Mouse (Mus musculus) embryonic facial prominence, embryonic 14.5 days (tissue): Measurements from ENCODE around the gene Cdk5rap1. TPM values are rescaled to one million over a fixed set of nuclear protein-coding genes. Genes with fewer than 3 reads are reported as not detected.

Experiments used
- ATAC-seq: fragments of 200-750 bp; cut with Nextera tagmentation; 2 replicates; pipeline ENCODE4 v1.8.0; 2017; ENCODE audit warnings: low read depth, moderate number of reproducible peaks, moderate TSS enrichment
- DNase-seq: peaks from one replicate; pipeline ENCODE4 v3.0.0-alpha.2; 2015; ENCODE audit warnings: low spot score
- H3K27ac ChIP-seq: fragments of 300-500 bp; sonication (generic); replicated peaks from 2 replicates; pipeline ENCODE4 v1.5.1; 2014; ENCODE audit warnings: low read depth, mild to moderate bottlenecking, low read length, moderate library complexity
- H3K27me3 ChIP-seq: fragments of 300-500 bp; sonication (generic); replicated peaks from 2 replicates; pipeline ENCODE4 v1.6.1; 2014; ENCODE audit warnings: low read length; ENCODE audit not compliant: control insufficient read depth, insufficient read depth
- H3K36me3 ChIP-seq: fragments of 300-500 bp; sonication (generic); 2 replicates; pipeline ENCODE4 v1.6.1; 2014; ENCODE audit warnings: low read length, mixed read lengths; ENCODE audit not compliant: control insufficient read depth, insufficient read depth
- H3K4me1 ChIP-seq: fragments of 300-500 bp; sonication (generic); 2 replicates; pipeline ENCODE4 v1.6.1; 2014; ENCODE audit warnings: antibody characterized with exemption, low read length; ENCODE audit not compliant: control insufficient read depth, insufficient read depth
- H3K4me2 ChIP-seq: fragments of 300-500 bp; sonication (generic); 2 replicates; pipeline ENCODE4 v1.6.1; 2014; ENCODE audit warnings: low read depth, mild to moderate bottlenecking, low read length, moderate library complexity, mixed read lengths
- H3K4me3 ChIP-seq: fragments of 300-500 bp; sonication (generic); 2 replicates; pipeline ENCODE4 v1.5.1; 2014; ENCODE audit warnings: low read depth, mild to moderate bottlenecking, low read length
- H3K9ac ChIP-seq: fragments of 300-500 bp; sonication (generic); 2 replicates; pipeline ENCODE4 v1.6.1; 2014; ENCODE audit warnings: low read depth, mild to moderate bottlenecking, low read length, moderate library complexity, mixed read lengths
- H3K9me3 ChIP-seq: fragments of 300-500 bp; sonication (generic); 2 replicates; pipeline ENCODE4 v1.6.1; 2016; ENCODE audit warnings: low read length; ENCODE audit not compliant: control insufficient read depth
- WGBS: fragments of 180-500 bp; shearing (Covaris S2); extraction: QIAGEN DNeasy Blood & Tissue Kit; methylation state at CpG from one replicate; pipeline ENCODE4 v1.1.7; 2014; 5-methylcytosine and 5-hydroxymethylcytosine counted together
- polyA plus RNA-seq: library from polyadenylated mRNA; unstranded; fragments of >200 nt; fragmentation: Nextera tagmentation; extraction: Ambion mirVana; gene quantifications from 2 replicates; pipeline ENCODE4 v1.2.1, GENCODE M21; 2014

Cdk5rap1 gene
- polyA plus RNA-seq, result 16.4 and 24.1 TPM in 2 replicates

GRCm38 (mm10) chr2:154372842-154373500 lies at the start of gene Cdk5rap1:
Gene Cdk5rap1 (minus strand): TSS chr2:154373010.
- ATAC-seq (peak; percentile 53; the same call in 1 of the 2 replicates), DNase-seq (no peak)
- no peaks in the 10 kb centered on the region for H3K27me3 ChIP-seq
- peak within 1 kb of the TSS; percentile 87 for H3K27ac ChIP-seq
- H3K4me3 ChIP-seq, result peak within 1 kb of the TSS; percentile 83
- H3K36me3 ChIP-seq, result peaks cover 18% of the 10 kb centered on the region; the same call in 1 of the 2 replicates
- H3K9ac ChIP-seq, result peak within 1 kb of the TSS; percentile 94
- 11% methylated on average over 9 of the region's 9 CpGs for WGBS
- no peaks in the 10 kb centered on the region for H3K9me3 ChIP-seq
- H3K4me1 ChIP-seq, result no peaks in the 10 kb centered on the region
- H3K4me2 ChIP-seq, result peak within 1 kb of the TSS; percentile 77

- 65% methylated on average over 5 of the region's 5 CpGs for WGBS
- Histone ChIP-seq H3K4me3 (no peak overlapping the region), H3K27me3 (no peaks in the 10 kb centered on the region), H3K9me3 (peaks cover 7% of the 10 kb centered on the region; the same call in 1 of the 2 replicates), H3K9ac (no peak overlapping the region), H3K4me1 (peaks cover 5% of the 10 kb centered on the region; the same call in 1 of the 2 replicates), H3K4me2 (no peak overlapping the region), H3K27ac (no peak overlapping the region), H3K36me3 (no peaks in the 10 kb centered on the region)
- DNase-seq, result no peak
- ATAC-seq, result no peak
Measured at GRCm38 (mm10) chr2:154422181-154422580, 49.4 kb upstream of the Cdk5rap1 start.

- peak; percentile 71 for ATAC-seq
- WGBS, result 25% methylated on average over 7 of the region's 7 CpGs
- H3K27ac ChIP-seq, result no peak overlapping the region; the same call in 1 of the 2 replicates
Measured at GRCm38 (mm10) chr2:154420942-154421731, 48.3 kb upstream of the Cdk5rap1 start.

GRCm38 (mm10) chr2:154419631-154420515 lies 47.1 kb upstream of the Cdk5rap1 start:
- DNase-seq (no peak), ATAC-seq (no peak)
- Histone ChIP-seq H3K4me3 (no peak overlapping the region), H3K9me3 (no peaks in the 10 kb centered on the region), H3K36me3 (no peaks in the 10 kb centered on the region), H3K27me3 (no peaks in the 10 kb centered on the region), H3K27ac (no peak overlapping the region), H3K9ac (no peak overlapping the region), H3K4me2 (no peak overlapping the region), H3K4me1 (no peaks in the 10 kb centered on the region)
- WGBS, result 61% methylated on average over 9 of the region's 9 CpGs

More at GRCm38 (mm10) chr2:154420942-154421731, 48.3 kb upstream of the Cdk5rap1 start:
- Histone ChIP-seq H3K4me3 (no peak overlapping the region), H3K4me1 (no peaks in the 10 kb centered on the region), H3K4me2 (no peak overlapping the region), H3K36me3 (no peaks in the 10 kb centered on the region), H3K9me3 (peaks cover 7% of the 10 kb centered on the region; the same call in 1 of the 2 replicates), H3K27me3 (no peaks in the 10 kb centered on the region), H3K9ac (no peak overlapping the region)
- peak; percentile 63 for DNase-seq

GRCm38 (mm10) chr2:154418001-154418400 lies 45.2 kb upstream of the Cdk5rap1 start:
- Histone ChIP-seq H3K4me3 (no peak overlapping the region), H3K36me3 (no peaks in the 10 kb centered on the region), H3K27ac (no peak overlapping the region), H3K27me3 (no peaks in the 10 kb centered on the region), H3K9ac (no peak overlapping the region), H3K9me3 (no peaks in the 10 kb centered on the region), H3K4me2 (no peak overlapping the region), H3K4me1 (no peaks in the 10 kb centered on the region)
- DNase-seq (no peak), ATAC-seq (no peak; the same call in 1 of the 2 replicates)
- WGBS, result 83% methylated on average over 7 of the region's 7 CpGs

GRCm38 (mm10) chr2:154417107-154417506 lies 44.3 kb upstream of the Cdk5rap1 start:
- Histone ChIP-seq H3K4me3 (no peak overlapping the region), H3K9ac (no peak overlapping the region), H3K27ac (no peak overlapping the region), H3K9me3 (no peaks in the 10 kb centered on the region), H3K36me3 (no peaks in the 10 kb centered on the region), H3K27me3 (no peaks in the 10 kb centered on the region), H3K4me2 (no peak overlapping the region), H3K4me1 (no peaks in the 10 kb centered on the region)
- ATAC-seq (no peak), DNase-seq (peak; percentile 77)
- WGBS, result 12% methylated on average over 3 of the region's 3 CpGs

GRCm38 (mm10) chr2:154412018-154412666 lies 39.3 kb upstream of the Cdk5rap1 start:
- no peak overlapping the region for H3K4me3 ChIP-seq
- DNase-seq, result peak; percentile 69
- WGBS, result 65% methylated on average over 7 of the region's 7 CpGs
- H3K9me3 ChIP-seq, result no peaks in the 10 kb centered on the region
- peaks cover 4% of the 10 kb centered on the region; the same call in 1 of the 2 replicates for H3K27me3 ChIP-seq
- 0 out of 2 replicates have a peak, but pooled peaks have one; percentile 47 for ATAC-seq
- no peak overlapping the region for H3K9ac ChIP-seq
- H3K36me3 ChIP-seq, result no peaks in the 10 kb centered on the region
- 0 out of 2 replicates have a peak, but pooled peaks cover 4% of the 10 kb centered on the region for H3K4me1 ChIP-seq
- H3K4me2 ChIP-seq, result no peak overlapping the region
- H3K27ac ChIP-seq, result no peak overlapping the region
